Mouse (Mus musculus) monocyte, adult 5-6 weeks (primary cell): Measurements from ENCODE around the gene Tescl. TPM values are rescaled to one million over a fixed set of nuclear protein-coding genes. Genes with fewer than 3 reads are reported as not detected.

Experiments used
- ATAC-seq: fragments of 153-309, 156-312 bp; replicated peaks from 2 replicates; pipeline ENCODE4 v1.8.0; 2017; ENCODE audit warnings: mild to moderate bottlenecking; ENCODE audit not compliant: low TSS enrichment, insufficient number of reproducible peaks, severe bottlenecking, poor library complexity, low FRiP score
- total RNA-seq: library from RNA; stranded (forward); fragments of 200-1000, 200-491, 200-594 nt; gene quantifications from 3 replicates; pipeline ENCODE4 v1.2.3, GENCODE M21; 2017

The Tescl gene
- 2.3 TPM in 1 of 3 replicates, not detected in the others for total RNA-seq

DNA sequence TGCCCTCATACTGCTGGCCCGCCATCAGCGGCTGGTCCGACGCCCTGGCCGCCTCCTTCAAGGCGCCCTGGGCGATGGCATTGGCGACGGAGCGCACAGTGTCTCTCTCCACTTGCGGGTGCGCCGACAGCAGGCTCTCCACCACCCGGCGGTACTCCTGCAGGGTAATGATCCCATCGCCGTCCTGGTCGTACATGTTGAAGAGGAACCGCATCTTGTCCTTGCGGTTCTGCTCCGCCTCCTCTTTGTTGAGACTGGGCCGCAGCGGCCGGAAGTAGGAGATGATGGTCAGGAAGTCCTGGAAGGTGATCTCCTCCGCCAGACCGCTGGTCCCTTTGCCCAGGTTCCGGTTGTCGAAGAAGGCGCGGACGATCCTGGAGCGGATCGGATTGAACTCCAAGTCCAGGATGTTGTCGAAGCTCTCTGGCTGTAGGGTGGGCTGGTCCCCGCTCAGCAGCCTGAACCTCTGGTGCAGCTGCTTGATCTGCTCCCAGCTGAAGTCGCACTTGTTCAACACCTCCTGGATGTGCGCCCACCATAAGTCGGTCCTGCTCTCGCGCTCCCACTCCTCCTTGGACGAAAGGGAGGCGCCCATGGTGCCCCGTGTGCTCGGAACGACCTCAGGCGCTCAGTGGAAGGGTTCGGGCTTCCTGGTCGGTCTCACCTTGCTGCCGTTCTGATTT, at the start of gene Tescl:
TSS of gene Tescl (minus strand) at position 633 of the 683 bp plus-strand sequence.
- ATAC-seq: no peak

DNA sequence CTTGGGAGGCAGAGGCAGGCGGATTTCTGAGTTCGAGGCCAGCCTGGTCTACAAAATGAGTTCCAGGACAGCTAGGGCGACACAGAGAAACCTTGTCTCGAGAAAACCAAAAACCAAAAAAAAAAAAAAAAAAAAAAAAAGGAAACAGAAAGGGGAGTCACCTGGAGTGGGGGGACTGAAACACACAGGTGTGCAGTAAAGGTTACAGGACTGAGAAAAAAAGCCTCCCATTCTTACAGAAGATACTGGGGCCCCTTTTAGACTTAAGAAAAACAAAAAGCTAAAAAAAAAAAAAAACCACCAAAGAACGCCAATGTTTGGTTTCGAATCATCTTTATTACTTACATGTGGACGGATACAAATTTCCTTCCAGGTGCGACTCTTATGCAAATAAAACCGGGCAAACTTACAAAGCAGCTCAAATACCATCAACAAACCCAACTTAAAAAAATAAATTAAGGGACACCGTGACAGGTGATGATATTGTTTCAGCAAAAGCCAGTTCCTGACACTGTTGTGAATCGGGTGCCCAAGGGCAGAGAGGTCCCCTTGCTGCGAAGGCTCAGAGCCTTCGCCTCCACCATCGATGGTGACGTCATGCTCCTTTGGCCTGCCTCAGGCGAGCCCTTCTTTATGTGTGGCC, 49.1 kb upstream of the Tescl start:
- no peak for ATAC-seq

DNA sequence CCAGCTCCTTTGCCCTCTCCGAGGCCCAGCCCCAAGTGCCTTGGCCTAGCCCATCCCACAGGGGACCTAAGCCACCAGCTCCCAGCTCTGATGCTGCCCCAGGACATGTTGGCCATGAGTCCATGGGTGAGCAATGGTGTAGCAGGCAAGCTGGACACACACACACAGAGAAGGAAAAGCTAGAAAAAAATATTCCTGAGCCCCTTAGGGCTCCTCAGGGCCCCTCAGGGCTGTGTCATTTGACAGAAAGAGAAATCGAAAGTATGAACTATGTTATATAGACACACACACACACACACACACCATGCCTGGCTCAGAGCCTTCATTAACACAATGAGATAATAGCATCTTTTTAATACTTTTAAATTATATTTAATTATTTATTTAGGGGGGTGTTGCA, 46.6 kb upstream of the Tescl start:
- no peak for ATAC-seq

GRCm38 (mm10) chr7:24379934-24380333, 46.2 kb upstream of the Tescl start:
- no peak; the same call in 1 of the 2 replicates for ATAC-seq

GRCm38 (mm10) chr7:24378049-24378701, 44.4 kb upstream of the Tescl start:
- no peak for ATAC-seq

DNA sequence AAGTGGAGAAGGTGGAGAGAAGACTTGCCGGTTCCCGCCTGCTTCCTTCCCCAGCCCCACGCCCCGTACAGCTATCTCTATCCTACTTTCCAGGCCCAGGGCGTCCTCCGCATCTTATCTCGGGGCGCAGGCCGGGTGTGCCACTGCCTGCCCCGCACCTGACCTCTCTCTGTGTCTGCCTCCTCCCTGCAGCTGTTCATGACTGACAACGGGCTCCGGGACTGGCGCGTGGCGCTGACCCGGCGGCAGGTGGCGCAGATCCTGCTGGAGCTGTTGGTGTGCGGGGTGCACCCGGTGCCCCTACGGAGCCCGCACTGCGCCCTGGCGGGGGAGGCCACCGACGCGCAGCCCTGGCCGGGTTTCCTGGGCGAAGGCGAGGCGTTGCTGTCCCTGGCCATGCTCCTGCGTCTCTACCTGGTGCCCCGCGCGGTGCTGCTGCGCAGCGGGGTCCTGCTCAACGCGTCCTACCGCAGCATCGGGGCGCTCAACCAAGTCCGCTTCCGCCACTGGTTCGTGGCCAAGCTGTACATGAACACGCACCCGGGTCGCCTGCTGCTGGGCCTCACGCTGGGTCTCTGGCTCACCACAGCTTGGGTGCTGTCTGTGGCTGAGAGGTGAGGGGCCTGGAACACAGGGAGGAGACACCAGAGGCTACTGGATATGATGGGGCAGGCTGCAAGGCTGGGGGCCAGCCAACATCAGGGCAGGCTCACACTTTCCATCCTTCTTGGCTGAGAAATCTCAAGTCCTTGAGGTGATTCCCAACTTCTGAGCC, 43.5 kb upstream of the Tescl start:
- ATAC-seq: no peak

GRCm38 (mm10) chr7:24376456-24376855, 42.7 kb upstream of the Tescl start:
- no peak for ATAC-seq

DNA sequence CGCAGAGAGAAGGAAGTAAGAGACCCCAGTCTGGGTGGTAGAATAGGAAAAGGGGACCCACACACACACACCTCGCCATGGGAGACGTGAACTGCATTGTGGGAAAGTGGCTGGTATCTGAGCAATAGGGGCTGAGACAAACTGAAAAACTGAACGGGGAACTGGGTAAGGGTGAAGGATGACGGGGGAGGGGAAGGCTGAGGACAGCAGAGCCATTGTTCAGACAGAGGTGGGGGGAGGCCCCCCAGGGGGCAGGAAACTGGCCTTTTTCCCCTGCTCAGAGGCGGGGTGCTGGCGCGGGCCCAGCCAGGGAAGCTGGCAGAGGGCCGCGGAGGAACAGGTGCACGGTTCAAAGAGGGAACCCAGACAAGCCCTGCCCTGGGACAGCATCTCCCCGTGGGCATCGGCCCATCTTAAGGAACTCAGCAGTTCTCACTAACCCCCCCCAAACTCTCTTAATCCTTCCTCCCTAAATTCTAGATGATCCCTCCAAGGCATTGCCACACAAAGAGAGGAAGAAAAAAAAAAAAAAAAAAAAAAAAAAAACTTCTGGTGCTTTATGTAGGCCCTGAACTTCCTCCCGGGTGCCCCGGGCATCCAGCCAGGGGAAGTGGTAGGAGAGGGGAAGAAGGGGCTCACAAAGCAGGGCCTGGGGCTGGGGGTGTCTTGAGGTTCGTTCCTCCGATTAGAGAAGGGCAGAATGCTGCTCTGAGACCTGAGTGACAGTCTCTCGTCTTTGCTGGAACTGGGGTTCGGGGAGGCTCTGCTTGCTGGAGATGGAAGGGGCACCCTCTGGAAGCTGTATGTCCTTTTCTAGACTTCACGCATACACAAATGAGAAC, 40.0 kb upstream of the Tescl start:
- 0 out of 2 replicates have a peak, but pooled peaks have one; percentile 4 for ATAC-seq

GRCm38 (mm10) chr7:24372786-24373185, 39.0 kb upstream of the Tescl start:
- no peak for ATAC-seq

DNA sequence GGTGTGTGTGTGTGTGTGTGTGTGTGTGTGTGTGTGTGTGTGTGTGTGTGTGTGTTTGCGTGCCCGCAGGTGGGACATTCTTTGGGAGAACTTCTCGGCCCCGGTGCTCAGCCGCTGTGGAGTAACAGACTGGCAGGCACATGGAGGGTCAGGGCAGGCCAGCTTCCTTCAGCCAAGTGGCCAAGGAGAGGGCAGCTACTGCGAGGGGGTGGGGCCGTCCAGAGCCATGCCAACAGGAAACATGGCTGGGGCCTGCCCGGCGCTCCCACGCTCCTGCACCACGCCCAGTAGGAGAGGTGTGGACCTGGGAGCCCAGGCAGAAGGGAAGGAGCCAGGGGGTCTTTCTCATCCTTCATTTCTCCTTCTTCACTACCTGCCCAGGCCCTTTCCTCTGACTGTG, 38.6 kb upstream of the Tescl start:
- ATAC-seq: no peak

DNA sequence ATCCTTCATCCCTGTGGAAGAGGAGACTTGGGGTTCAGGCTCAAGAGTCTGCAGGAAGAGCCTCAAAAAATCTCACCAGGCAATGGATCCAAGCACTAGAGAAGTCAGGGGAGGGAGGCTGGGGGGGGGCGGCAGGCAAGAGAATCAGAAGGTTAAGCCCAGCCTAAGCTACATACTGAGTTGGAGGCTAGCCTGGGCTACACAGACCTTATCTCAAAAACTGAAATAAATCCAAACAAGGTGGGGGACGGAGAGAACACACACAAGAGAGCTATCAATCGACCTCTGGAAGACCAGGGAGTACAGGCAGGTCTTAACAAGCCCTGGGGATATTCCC, 38.0 kb upstream of the Tescl start:
- ATAC-seq: no peak

DNA sequence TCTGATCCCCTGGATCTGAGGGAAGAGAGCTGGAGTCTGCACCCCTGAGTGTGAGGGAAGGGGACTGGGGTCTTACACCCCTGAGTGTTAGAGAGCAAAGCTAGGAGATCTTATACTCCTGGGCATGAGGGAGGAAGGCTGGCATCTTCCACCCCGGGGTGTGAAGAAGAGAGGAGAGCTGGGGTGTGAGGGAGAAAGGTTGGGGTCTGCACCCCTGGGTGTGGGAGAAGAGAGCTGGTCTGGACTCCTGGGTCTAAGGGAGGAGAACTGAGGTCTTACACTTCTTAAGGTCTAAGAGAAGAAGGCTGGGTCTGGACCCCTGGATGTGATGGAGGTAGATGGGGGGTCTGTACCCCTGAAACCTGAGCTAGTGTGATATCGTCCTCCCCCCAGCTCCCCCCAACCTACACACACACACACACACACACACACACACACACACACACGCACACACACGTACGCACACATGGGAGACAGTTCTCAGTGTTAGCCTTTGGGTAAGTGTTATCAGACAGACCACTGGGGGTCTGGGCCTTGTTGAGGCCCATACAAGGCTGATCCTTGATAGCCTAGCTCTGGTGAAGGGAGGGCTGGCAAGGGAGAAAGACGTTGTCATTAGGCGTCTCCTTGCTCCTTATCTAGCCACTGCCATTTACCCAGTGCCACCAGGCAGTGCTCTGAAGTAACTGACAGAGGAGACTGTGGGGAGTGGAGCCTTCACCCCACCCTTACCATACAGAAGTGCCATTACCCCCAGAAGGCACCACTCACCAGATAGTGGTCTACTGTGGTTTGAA, 37.5 kb upstream of the Tescl start:
- no peak for ATAC-seq

DNA sequence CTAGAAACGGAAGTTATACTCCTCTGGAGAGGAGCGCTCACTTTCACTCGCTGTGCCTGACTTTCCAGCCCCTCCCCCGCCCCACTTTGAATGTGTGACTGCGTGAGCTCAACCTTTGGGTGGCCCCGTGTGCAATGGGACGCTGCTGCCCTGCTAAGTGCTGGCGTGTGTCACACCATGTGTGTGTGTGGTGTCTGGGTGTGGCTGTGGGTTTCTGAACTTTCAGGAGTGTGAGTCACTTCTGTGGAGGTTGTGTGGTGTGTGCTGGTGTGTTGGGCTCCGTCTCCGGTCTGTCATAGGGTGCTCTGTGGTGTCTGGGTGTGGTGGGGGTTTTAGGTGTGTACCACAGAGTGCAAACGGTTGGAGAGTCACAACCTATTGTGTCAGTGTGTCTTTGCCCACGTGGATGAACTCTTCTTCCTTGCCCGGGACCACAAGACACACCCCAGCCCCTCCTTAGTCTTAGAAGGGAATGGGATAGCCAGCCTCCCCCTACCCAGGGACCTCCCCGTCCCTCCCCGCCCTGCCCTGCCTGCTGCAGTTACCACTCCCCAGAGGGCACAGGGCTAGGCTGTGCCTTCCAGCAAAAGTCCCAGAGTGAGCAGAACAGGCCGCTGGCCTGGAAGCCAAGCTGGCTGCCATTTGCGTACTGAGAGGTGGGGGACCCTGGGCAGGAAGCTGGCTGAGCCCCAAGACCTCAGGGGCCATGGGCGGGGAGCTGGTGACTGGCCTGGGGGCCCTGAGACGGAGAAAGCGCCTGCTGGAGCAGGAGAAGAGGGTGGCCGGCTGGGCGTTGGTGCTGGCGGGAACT, 36.2 kb upstream of the Tescl start, which contains the start of gene Kcnn4:
TSS of gene Kcnn4 (plus strand) at position 533 of the 811 bp plus-strand sequence.
- ATAC-seq: peak; percentile 76

- no peak for ATAC-seq
Observed at GRCm38 (mm10) chr7:24368946-24369345, 35.2 kb upstream of the Tescl start.

GRCm38 (mm10) chr7:24368226-24368625, 34.5 kb upstream of the Tescl start:
- no peak for ATAC-seq

DNA sequence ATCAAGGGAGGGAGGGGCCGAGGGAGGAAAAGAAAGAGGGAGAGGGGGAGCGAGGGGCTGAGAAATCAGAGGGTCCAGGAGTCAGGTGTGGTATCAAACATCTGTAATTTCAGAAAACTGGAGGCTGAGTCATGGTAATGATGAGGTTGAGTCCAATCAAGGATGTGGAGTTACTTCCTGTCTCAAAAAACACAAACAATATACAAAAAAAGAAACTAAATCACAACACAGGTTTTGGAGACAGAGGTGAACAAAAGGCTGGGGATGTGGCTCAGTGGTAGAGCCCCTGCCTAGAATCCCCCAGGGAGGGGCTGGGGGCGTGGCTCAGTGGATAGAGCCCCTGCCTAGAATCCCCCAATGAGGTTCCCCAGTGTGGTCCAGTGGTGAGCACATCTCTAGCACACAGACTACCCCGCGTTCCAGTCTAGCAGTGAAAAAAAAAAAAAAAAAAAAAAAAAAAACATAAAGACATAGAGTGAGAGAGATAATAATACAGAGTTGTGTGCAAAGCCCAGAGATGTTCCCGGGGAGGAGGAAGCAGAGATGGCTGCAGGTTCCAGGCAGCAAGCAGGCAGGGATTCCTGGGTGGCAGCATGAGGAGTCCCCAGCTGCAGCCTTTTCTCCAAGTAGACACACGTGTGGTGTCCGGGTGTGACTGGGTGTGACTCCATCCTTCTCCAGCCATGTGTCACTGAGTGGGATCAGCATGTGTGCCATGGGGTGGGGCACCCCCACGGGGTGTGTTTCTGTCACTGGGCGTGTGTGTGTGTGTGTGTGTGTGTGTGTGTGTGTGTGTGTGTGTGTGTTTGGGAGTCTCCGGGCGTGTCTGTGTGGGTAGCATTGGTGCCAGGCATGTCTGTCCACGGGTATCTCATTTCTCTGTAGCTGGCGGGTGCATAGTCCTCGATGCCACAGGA, 33.2 kb upstream of the Tescl start:
- no peak for ATAC-seq
